Mouse (Mus musculus): ENCODE data around the gene Chrm2. TPM values are rescaled to one million over a fixed set of nuclear protein-coding genes. Genes with fewer than 3 reads are reported as not detected.

The Chrm2 gene
- polyA plus RNA-seq, 1 experiment from 2014 or later = 19.8 TPM

DNA sequence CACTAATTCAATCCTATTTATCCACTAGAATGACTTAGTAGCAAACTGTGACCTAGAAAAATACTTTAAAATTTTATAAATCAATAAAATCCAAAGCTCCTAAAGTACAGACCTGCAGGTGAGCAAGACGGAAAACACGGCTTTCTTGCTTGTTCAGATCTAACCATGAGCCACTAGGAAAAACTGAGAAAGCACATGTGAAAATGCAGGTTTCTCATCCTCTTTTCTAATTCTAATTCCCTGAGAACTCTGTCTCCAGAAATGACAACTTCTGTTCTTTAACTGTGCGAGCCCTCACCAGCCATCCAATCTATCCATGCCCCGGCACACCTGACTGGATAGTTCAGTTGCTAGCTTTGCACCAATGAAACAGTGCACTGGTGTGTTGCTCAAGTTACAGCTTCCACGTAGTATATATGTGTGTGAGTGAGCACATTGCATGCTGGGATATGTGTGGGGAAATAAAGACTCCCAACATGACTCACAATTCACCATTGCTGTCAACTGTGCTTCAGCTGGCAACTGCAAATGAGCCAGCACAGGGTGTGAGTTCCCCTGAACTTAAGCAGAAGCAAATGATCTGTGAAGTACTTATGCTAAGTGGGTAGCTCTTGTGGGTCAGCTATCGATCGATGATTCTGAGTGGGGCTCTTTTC lies 119.3 kb downstream of the Chrm2 start:
- H3K9me3 ChIP-seq (ENCODE audit: control insufficient read depth, low read length) = no peaks in the 10 kb centered on the region
- H3K4me3 ChIP-seq (ENCODE audit: low read depth, low read length) = no peak overlapping the region
- no peak overlapping the region for H3K27ac ChIP-seq (ENCODE audit: low read depth, low read length)
- no peaks in the 10 kb centered on the region for H3K27me3 ChIP-seq (ENCODE audit: control insufficient read depth, insufficient read depth, low read length)
- no peaks in the 10 kb centered on the region for H3K4me1 ChIP-seq (ENCODE audit: control insufficient read depth, insufficient read depth, low read length)
- H3K4me2 ChIP-seq (ENCODE audit: low read depth, low read length) = no peak overlapping the region
- 78% methylated on average over 7 of the region's 7 CpGs for whole genome bisulfite sequencing
- no peak overlapping the region for H3K9ac ChIP-seq (replicated peaks; ENCODE audit: low read depth, low read length)
- no peak for ATAC-seq (ENCODE audit: low read depth)
- H3K36me3 ChIP-seq (ENCODE audit: control insufficient read depth, insufficient read depth, low read length) = no peaks in the 10 kb centered on the region

- Histone ChIP-seq H3K27ac (ENCODE audit: low read depth, low read length) (no peak overlapping the region), H3K4me1 (ENCODE audit: control insufficient read depth, insufficient read depth, low read length) (no peaks in the 10 kb centered on the region), H3K9ac (replicated peaks; ENCODE audit: low read depth, low read length) (no peak overlapping the region), H3K9me3 (ENCODE audit: control insufficient read depth, low read length) (no peaks in the 10 kb centered on the region), H3K36me3 (ENCODE audit: control insufficient read depth, insufficient read depth, low read length) (no peaks in the 10 kb centered on the region), H3K4me2 (ENCODE audit: low read depth, low read length) (no peak overlapping the region), H3K4me3 (ENCODE audit: low read depth, low read length) (no peak overlapping the region), H3K27me3 (ENCODE audit: control insufficient read depth, insufficient read depth, low read length) (no peaks in the 10 kb centered on the region)
- no peak for ATAC-seq (ENCODE audit: low read depth)
- 40% methylated on average over 7 of the region's 7 CpGs for WGBS
Measured at GRCm38 (mm10) chr6:36507946-36508345, 120.1 kb downstream of the Chrm2 start.

DNA sequence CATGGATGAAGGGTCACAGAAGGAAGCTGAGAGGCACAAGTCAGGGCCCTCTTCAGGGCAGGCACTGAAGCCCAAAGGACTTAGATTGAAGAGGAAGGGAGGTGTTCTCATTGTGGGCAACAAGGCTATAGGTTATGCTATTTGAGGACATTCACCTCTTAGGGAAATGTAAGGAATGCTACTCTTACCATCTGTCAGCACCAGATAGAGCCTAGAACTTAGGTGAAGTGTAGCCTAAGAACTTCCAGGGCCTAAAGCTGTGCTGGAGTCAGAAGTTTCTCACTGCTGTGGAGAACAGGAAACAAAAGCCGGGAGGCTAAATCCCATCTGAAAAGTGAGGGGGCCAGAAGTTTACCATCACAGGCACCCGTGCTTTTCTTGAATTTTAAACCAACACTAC lies 120.6 kb downstream of the Chrm2 start:
- no peaks in the 10 kb centered on the region for H3K4me1 ChIP-seq (ENCODE audit: control insufficient read depth, insufficient read depth, low read length)
- no peak overlapping the region for H3K9ac ChIP-seq (replicated peaks; ENCODE audit: low read depth, low read length)
- no peak overlapping the region for H3K27ac ChIP-seq (ENCODE audit: low read depth, low read length)
- H3K9me3 ChIP-seq (ENCODE audit: control insufficient read depth, low read length) = no peaks in the 10 kb centered on the region
- H3K27me3 ChIP-seq (ENCODE audit: control insufficient read depth, insufficient read depth, low read length) = no peaks in the 10 kb centered on the region
- H3K4me2 ChIP-seq (ENCODE audit: low read depth, low read length) = no peak overlapping the region
- ATAC-seq (ENCODE audit: low read depth) = no peak
- WGBS = 70% methylated on average over 2 of the region's 2 CpGs
- no peak overlapping the region for H3K4me3 ChIP-seq (ENCODE audit: low read depth, low read length)
- H3K36me3 ChIP-seq (ENCODE audit: control insufficient read depth, insufficient read depth, low read length) = no peaks in the 10 kb centered on the region

DNA sequence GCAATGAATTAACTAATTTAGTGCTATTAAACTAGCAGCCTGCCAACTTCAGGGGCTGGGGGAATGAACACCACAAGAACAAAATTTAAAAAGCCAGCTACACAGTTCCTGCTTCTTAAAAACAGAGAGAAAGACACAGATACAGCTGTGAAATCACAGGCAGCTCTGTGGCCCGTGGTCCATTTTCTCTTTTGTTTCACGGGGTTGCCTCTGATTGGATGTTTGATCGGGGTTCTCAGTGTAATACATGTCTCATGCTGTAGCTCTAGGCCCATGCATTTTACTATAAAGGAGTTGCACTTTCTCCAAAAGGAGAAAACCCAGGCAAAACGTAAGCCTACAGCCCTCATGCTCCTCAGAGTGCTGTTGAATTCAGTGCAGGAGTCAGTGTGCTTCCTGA lies 128.6 kb downstream of the Chrm2 start:
- Histone ChIP-seq H3K4me2 (ENCODE audit: low read depth, low read length) (no peak overlapping the region), H3K27ac (ENCODE audit: low read depth, low read length) (no peak overlapping the region), H3K9ac (replicated peaks; ENCODE audit: low read depth, low read length) (no peak overlapping the region), H3K9me3 (ENCODE audit: control insufficient read depth, low read length) (no peaks in the 10 kb centered on the region), H3K4me3 (ENCODE audit: low read depth, low read length) (no peak overlapping the region), H3K4me1 (ENCODE audit: control insufficient read depth, insufficient read depth, low read length) (no peaks in the 10 kb centered on the region), H3K27me3 (ENCODE audit: control insufficient read depth, insufficient read depth, low read length) (no peaks in the 10 kb centered on the region), H3K36me3 (ENCODE audit: control insufficient read depth, insufficient read depth, low read length) (no peaks in the 10 kb centered on the region)
- WGBS = 68% methylated on average over 4 of the region's 4 CpGs
- no peak for ATAC-seq (ENCODE audit: low read depth)

DNA sequence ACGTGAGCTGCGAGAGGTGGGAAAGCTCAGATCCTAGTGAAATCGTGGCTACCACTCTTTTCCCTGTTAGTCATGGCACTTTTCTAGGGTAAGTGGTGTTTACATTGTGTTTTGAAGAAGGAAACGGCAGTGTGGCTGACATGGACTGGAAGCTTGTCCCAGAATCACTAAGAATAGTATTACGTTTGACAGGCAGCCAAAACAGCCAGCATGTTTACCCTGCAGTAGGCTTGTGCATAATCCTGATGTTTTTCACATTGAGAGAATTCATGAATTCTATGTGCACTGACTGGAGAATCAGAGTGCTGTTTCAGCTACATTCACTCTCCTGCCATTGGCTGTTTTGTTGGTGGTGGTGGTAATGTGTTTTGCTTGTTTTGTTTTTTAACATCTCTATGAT lies 129.4 kb downstream of the Chrm2 start:
- WGBS = 74% methylated on average over 5 of the region's 5 CpGs
- Histone ChIP-seq H3K36me3 (ENCODE audit: control insufficient read depth, insufficient read depth, low read length) (no peaks in the 10 kb centered on the region), H3K9me3 (ENCODE audit: control insufficient read depth, low read length) (no peaks in the 10 kb centered on the region), H3K9ac (replicated peaks; ENCODE audit: low read depth, low read length) (no peak overlapping the region), H3K27ac (ENCODE audit: low read depth, low read length) (no peak overlapping the region), H3K4me3 (ENCODE audit: low read depth, low read length) (no peak overlapping the region), H3K27me3 (ENCODE audit: control insufficient read depth, insufficient read depth, low read length) (no peaks in the 10 kb centered on the region), H3K4me2 (ENCODE audit: low read depth, low read length) (no peak overlapping the region), H3K4me1 (ENCODE audit: control insufficient read depth, insufficient read depth, low read length) (no peaks in the 10 kb centered on the region)
- no peak for ATAC-seq (ENCODE audit: low read depth)

DNA sequence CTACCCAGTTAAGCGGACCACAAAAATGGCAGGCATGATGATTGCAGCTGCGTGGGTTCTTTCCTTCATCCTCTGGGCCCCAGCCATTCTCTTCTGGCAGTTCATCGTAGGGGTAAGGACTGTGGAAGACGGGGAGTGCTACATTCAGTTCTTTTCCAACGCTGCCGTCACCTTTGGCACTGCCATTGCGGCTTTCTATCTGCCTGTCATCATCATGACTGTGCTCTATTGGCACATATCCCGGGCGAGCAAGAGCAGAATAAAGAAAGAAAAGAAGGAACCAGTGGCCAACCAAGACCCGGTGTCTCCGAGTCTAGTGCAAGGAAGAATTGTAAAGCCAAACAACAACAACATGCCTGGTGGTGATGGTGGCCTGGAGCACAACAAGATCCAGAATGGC lies 135.7 kb downstream of the Chrm2 start:
- Histone ChIP-seq H3K9me3 (ENCODE audit: control insufficient read depth, low read length) (no peaks in the 10 kb centered on the region), H3K4me1 (ENCODE audit: control insufficient read depth, insufficient read depth, low read length) (no peaks in the 10 kb centered on the region), H3K27ac (ENCODE audit: low read depth, low read length) (no peak overlapping the region), H3K27me3 (ENCODE audit: control insufficient read depth, insufficient read depth, low read length) (no peaks in the 10 kb centered on the region), H3K9ac (replicated peaks; ENCODE audit: low read depth, low read length) (no peak overlapping the region), H3K4me3 (ENCODE audit: low read depth, low read length) (no peak overlapping the region), H3K36me3 (ENCODE audit: control insufficient read depth, insufficient read depth, low read length) (no peaks in the 10 kb centered on the region), H3K4me2 (ENCODE audit: low read depth, low read length) (no peak overlapping the region)
- WGBS = 96% methylated on average over 11 of the region's 11 CpGs
- no peak for ATAC-seq (ENCODE audit: low read depth)

GRCm38 (mm10) chr6:36528509-36528908 lies 140.6 kb downstream of the Chrm2 start:
- WGBS = 78% methylated on average over 4 of the region's 4 CpGs
- no peak for ATAC-seq (ENCODE audit: low read depth)

DNA sequence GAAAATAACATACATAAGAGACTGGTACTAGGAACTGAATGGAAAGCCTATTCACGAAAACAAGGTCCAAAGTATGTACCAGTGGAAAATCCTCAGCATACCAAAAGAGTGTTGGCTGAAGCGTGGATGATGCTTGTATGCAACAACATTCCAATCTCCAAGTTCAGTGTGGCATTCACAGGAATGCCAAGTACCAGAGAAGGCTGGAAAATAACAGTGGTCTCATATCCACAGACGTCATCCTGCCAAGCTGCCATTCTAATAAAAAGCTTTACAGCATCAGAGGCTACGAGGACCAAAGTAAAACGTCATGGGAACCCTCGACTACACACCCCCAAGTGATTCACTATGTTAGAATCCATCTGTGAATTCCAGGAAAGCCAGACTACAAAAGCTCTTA lies 153.4 kb downstream of the Chrm2 start:
- Histone ChIP-seq H3K9me3 (ENCODE audit: control insufficient read depth, low read length) (no peaks in the 10 kb centered on the region), H3K36me3 (ENCODE audit: control insufficient read depth, insufficient read depth, low read length) (no peaks in the 10 kb centered on the region), H3K9ac (replicated peaks; ENCODE audit: low read depth, low read length) (no peak overlapping the region), H3K4me1 (ENCODE audit: control insufficient read depth, insufficient read depth, low read length) (no peaks in the 10 kb centered on the region), H3K27ac (ENCODE audit: low read depth, low read length) (no peak overlapping the region), H3K4me3 (ENCODE audit: low read depth, low read length) (no peak overlapping the region), H3K27me3 (ENCODE audit: control insufficient read depth, insufficient read depth, low read length) (no peaks in the 10 kb centered on the region), H3K4me2 (ENCODE audit: low read depth, low read length) (no peak overlapping the region)
- no peak for ATAC-seq (ENCODE audit: low read depth)
- WGBS = 84% methylated on average over 6 of the region's 6 CpGs

More at GRCm38 (mm10) chr6:36528509-36528908, 140.6 kb downstream of the Chrm2 start:
- Histone ChIP-seq H3K36me3 (ENCODE audit: control insufficient read depth, insufficient read depth, low read length) (no peaks in the 10 kb centered on the region), H3K9ac (replicated peaks; ENCODE audit: low read depth, low read length) (no peak overlapping the region), H3K27me3 (ENCODE audit: control insufficient read depth, insufficient read depth, low read length) (no peaks in the 10 kb centered on the region), H3K9me3 (ENCODE audit: control insufficient read depth, low read length) (no peaks in the 10 kb centered on the region), H3K4me2 (ENCODE audit: low read depth, low read length) (no peak overlapping the region), H3K27ac (ENCODE audit: low read depth, low read length) (no peak overlapping the region), H3K4me3 (ENCODE audit: low read depth, low read length) (no peak overlapping the region), H3K4me1 (ENCODE audit: control insufficient read depth, insufficient read depth, low read length) (no peaks in the 10 kb centered on the region)

DNA sequence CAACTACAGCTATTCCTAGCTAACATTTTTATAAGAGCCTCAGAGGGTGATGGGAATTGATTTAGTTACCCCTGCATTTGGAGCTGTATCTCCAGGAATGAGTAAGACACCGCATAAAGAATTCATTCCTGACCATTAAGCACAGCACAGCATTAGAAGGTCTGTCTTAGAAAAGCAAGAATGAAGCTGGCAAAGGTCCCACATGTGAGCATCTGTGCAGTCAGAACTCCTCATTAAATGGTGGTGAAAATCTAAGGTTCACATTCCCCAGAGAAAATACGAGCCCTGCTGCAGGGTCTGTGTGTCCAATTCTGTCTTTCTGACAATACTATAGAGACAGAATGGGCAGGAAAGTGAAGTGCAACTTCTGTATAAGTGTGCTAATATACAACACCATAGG lies 179.0 kb downstream of the Chrm2 start:
- no peak for ATAC-seq (ENCODE audit: low read depth)
- Histone ChIP-seq H3K36me3 (ENCODE audit: control insufficient read depth, insufficient read depth, low read length) (no peaks in the 10 kb centered on the region), H3K9ac (replicated peaks; ENCODE audit: low read depth, low read length) (no peak overlapping the region), H3K27ac (ENCODE audit: low read depth, low read length) (no peak overlapping the region), H3K27me3 (ENCODE audit: control insufficient read depth, insufficient read depth, low read length) (no peaks in the 10 kb centered on the region), H3K4me1 (ENCODE audit: control insufficient read depth, insufficient read depth, low read length) (no peaks in the 10 kb centered on the region), H3K4me3 (ENCODE audit: low read depth, low read length) (no peak overlapping the region), H3K9me3 (ENCODE audit: control insufficient read depth, low read length) (no peaks in the 10 kb centered on the region), H3K4me2 (ENCODE audit: low read depth, low read length) (no peak overlapping the region)
- 61% methylated on average over 2 of the region's 2 CpGs for WGBS
